Mouse (Mus musculus): ENCODE measurements around the gene 4933427D14Rik.

4933427D14Rik gene

DNA sequence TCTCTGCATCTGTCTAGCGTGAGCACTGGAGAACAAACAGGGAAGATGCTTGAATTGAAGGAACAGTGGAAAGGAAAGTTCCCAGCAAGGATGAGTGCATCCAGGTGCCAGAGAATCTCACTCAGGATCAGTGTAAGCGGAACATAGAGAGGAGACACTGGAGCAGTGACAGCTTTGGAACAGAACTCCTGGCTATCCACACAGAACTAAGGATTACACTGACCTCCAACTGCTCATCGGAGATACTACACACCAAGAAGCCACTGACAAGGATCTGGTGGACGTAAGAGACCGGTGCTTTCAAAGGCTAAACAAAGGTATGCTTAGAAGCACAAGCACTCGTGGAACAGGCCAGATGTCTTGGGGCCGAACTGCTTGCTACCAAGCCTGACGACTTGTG, 103.0 kb downstream of the 4933427D14Rik start:
- no peak for DNase-seq (ENCODE audit: low spot score in 2 of 2)
